Mouse (Mus musculus): Measurements from ENCODE around the gene Krtap19-5. TPM values are rescaled to one million over a fixed set of nuclear protein-coding genes. Genes with fewer than 3 reads are reported as not detected.

The Krtap19-5 gene
- not detected in 2 replicates for polyA plus RNA-seq (2016; fragmentation: Nextera tagmentation; extraction: Ambion mirVana)

DNA sequence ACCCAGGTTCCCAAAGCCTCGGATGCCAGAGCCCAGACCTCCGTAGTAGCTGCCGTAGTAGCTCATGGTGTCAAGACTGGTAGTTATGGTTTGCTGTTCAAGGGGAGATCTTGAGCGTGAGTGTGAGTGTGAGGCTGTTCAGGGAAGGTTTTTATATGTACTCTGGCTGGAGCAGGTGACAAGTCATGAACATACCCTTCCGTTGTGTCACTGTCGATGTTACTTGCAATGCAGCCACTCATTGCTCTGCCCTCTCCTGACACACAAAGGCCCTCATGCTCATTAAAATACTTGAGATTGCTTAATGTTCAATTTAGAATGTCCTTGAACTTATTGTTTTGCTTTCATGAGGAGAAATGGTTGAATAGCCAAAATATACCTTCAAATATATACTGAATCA, at the start of gene Krtap19-5:
Gene Krtap19-5 (minus strand): TSS at position 101 of the 400 bp plus-strand sequence.
- H3K9me3 ChIP-seq, result no peaks in the 10 kb centered on the region
- no peak within 1 kb of the TSS for H3K9ac ChIP-seq
- H3K4me1 ChIP-seq, result no peaks in the 10 kb centered on the region
- no peak within 1 kb of the TSS for H3K4me2 ChIP-seq (replicated peaks)
- WGBS, result 93% methylated on average over 6 of the region's 6 CpGs
- H3K27ac ChIP-seq, result no peak within 1 kb of the TSS
- no peaks in the 10 kb centered on the region for H3K27me3 ChIP-seq
- ATAC-seq (ENCODE audit: insufficient number of reproducible peaks, insufficient read depth, low FRiP score, low TSS enrichment), result no peak
- no peaks in the 10 kb centered on the region for H3K36me3 ChIP-seq
- no peak within 1 kb of the TSS for H3K4me3 ChIP-seq

DNA sequence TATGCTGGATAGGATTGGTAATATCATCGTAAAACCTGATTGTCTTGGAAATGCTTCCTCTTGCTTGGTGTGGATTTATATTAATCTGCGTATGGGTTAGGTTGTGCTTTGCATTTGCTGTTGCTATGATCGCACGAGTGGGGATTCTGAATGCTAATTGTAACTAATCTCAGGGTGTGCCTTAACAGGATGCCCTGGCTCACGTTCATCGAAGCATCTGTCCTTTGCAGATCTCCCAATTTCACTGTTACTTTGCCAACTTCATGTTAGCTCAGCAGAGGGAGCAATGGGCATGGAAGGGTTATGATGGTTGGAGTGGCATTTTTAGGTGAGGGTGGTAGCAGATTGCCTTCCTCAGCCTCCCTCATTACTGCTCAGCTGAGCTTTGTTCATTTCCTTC, 44.8 kb upstream of the Krtap19-5 start:
- H3K4me2 ChIP-seq (replicated peaks), result no peak overlapping the region
- H3K27ac ChIP-seq, result no peak overlapping the region
- 81% methylated on average over 6 of the region's 6 CpGs for WGBS
- H3K9me3 ChIP-seq, result no peaks in the 10 kb centered on the region
- H3K36me3 ChIP-seq, result no peaks in the 10 kb centered on the region
- ATAC-seq (ENCODE audit: insufficient number of reproducible peaks, insufficient read depth, low FRiP score, low TSS enrichment), result no peak
- H3K4me1 ChIP-seq, result no peaks in the 10 kb centered on the region
- H3K9ac ChIP-seq, result no peak overlapping the region
- H3K4me3 ChIP-seq, result no peak overlapping the region
- H3K27me3 ChIP-seq, result no peaks in the 10 kb centered on the region

DNA sequence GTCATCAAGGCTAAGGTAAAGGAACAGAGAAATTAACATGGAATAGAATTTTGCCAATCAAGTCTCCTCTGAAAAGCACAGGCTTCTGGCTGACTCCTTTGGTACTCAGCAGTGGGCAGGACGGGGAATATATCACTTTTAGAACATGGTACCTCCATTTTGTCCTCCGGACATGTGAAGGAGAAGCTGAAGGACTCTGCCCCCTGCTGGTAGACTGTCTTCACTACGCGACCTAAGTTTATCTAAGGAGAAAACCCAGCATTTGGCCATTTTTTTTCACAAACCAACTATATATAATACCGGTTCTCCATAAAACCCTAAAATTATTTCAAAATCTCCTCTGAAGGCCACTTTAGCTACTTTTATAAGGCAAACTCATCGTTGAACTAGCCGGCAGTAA, 42.0 kb upstream of the Krtap19-5 start:
- Histone ChIP-seq H3K27ac (no peak overlapping the region), H3K27me3 (no peaks in the 10 kb centered on the region), H3K4me3 (no peak overlapping the region), H3K36me3 (no peaks in the 10 kb centered on the region), H3K9me3 (no peaks in the 10 kb centered on the region), H3K4me1 (no peaks in the 10 kb centered on the region), H3K9ac (no peak overlapping the region), H3K4me2 (replicated peaks) (no peak overlapping the region)
- WGBS, result 73% methylated on average over 7 of the region's 7 CpGs
- no peak for ATAC-seq (ENCODE audit: insufficient number of reproducible peaks, insufficient read depth, low FRiP score, low TSS enrichment)

DNA sequence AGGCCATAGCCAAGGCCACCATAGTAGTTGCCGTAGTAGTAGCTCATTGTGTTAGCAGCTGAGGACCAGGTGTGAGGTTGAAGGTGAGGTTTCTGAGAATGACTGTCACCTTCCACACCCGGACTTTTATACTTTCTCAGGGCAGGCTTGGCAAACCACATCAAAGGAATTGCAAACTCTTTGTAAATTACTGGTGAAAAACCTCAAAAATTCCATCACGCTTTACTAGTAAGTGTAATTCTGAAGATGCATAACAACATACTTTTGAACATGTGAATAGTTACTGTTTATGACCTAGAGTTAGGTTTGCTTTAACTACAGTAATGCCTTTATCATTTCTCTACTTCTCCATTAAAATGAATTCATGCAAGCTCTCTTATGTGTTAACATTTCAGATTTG, 35.9 kb upstream of the Krtap19-5 start, which contains the start of gene Krtap19-9b:
Gene Krtap19-9b (minus strand): TSS at position 101 of the 400 bp plus-strand sequence.
- H3K4me3 ChIP-seq, result no peak within 1 kb of the TSS
- WGBS, result 87% methylated on average over 3 of the region's 3 CpGs
- no peaks in the 10 kb centered on the region for H3K9me3 ChIP-seq
- H3K9ac ChIP-seq, result no peak within 1 kb of the TSS
- H3K36me3 ChIP-seq, result no peaks in the 10 kb centered on the region
- no peak for ATAC-seq (ENCODE audit: insufficient number of reproducible peaks, insufficient read depth, low FRiP score, low TSS enrichment)
- no peak within 1 kb of the TSS for H3K4me2 ChIP-seq (replicated peaks)
- no peak within 1 kb of the TSS for H3K27ac ChIP-seq
- no peaks in the 10 kb centered on the region for H3K4me1 ChIP-seq
- H3K27me3 ChIP-seq, result no peaks in the 10 kb centered on the region

DNA sequence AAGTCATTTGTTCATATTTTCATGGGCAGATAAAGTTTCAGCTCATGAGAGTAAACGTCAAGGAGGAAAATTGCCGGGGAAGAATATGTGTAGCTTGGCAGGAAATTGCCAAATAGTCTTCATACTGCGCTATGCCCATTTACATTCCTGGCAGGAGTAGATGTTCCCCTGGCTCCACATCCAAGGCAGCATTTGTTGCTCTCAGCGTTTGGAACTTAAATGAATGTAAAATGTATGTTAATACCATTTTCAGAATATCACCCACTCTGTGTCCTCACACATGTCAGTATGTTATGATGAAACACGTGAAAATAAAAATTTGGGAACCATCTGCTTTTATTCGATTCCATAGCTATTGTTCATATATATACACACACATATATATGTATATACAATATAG, 9.4 kb downstream of the Krtap19-5 start:
- Histone ChIP-seq H3K4me1 (no peaks in the 10 kb centered on the region), H3K4me2 (replicated peaks) (no peak overlapping the region), H3K9me3 (no peaks in the 10 kb centered on the region), H3K36me3 (no peaks in the 10 kb centered on the region), H3K4me3 (no peak overlapping the region), H3K27ac (no peak overlapping the region), H3K9ac (no peak overlapping the region), H3K27me3 (no peaks in the 10 kb centered on the region)
- 77% methylated on average over 6 of the region's 6 CpGs for WGBS
- no peak for ATAC-seq (ENCODE audit: insufficient number of reproducible peaks, insufficient read depth, low FRiP score, low TSS enrichment)

DNA sequence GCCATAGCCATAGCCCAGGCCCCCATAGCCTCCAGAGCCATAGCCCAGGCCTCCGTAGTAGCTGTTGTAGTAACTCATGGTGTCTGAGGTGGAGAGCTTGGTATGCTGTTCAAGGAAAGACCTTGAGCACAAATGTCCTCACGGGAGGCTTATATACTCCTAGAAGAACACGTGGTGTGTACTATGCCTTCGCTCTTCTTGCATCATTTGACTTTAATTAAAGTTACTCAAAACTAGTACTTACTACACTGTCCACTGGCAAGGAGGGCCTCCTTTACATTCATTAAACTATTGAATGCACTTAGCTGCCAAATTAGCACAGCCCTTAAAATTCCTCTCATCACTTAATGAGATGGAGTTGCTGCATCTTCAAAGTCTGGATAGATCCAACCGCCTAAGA, 11.3 kb downstream of the Krtap19-5 start, which contains the start of gene Krtap19-4:
Gene Krtap19-4 (minus strand): TSS at position 101 of the 400 bp plus-strand sequence.
- H3K9ac ChIP-seq, result no peak within 1 kb of the TSS
- no peaks in the 10 kb centered on the region for H3K4me1 ChIP-seq
- H3K27me3 ChIP-seq, result no peaks in the 10 kb centered on the region
- H3K4me3 ChIP-seq, result no peak within 1 kb of the TSS
- no peaks in the 10 kb centered on the region for H3K9me3 ChIP-seq
- no peak within 1 kb of the TSS for H3K27ac ChIP-seq
- H3K4me2 ChIP-seq (replicated peaks), result no peak within 1 kb of the TSS
- WGBS, result 89% methylated on average over 5 of the region's 5 CpGs
- no peaks in the 10 kb centered on the region for H3K36me3 ChIP-seq
- ATAC-seq (ENCODE audit: insufficient number of reproducible peaks, insufficient read depth, low FRiP score, low TSS enrichment), result no peak

DNA sequence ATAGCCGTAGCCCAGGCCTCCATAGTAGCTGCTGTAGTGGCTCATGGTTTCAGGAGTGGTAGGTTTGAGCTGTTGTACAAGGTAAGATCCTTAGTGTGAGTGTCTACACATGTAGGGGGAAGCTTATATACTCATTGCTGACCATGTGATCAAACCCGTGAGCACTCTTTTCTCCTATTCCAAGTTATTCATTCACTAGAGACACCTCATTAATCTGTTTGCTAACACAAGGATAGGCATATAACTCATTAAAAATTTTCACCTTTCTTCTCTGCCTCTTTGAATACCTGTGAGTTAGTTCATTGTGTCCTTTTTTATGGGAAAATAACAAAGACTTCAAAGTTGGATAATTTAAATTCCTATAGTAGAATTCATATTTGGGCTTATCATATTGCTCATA, 18.3 kb downstream of the Krtap19-5 start, which contains the start of gene Krtap19-3:
Gene Krtap19-3 (minus strand): TSS at position 101 of the 400 bp plus-strand sequence.
- 94% methylated on average over 2 of the region's 2 CpGs for WGBS
- Histone ChIP-seq H3K9me3 (no peaks in the 10 kb centered on the region), H3K4me1 (no peaks in the 10 kb centered on the region)

DNA sequence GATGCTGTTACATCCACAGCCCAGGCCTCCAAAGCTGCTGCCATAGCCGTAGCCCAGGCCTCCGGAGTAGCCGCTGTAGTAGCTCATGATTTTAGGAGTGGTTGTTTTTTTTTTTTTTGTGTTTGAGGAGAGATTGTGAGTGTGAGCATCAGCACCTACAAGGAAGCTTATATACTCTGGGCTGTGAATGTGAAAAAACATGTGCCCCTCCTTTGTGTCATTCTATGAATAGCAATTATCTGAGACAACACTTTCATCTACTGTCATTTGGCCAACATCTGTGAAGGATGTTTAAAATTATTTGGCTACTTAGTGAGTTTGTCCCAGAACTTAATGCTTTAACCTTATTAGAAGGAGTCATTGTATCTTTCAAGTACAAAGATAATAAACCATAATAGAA, 22.1 kb downstream of the Krtap19-5 start, which contains the start of gene Krtap19-2:
Gene Krtap19-2 (minus strand): TSS at position 101 of the 400 bp plus-strand sequence.
- H3K4me2 ChIP-seq (replicated peaks), result no peak within 1 kb of the TSS
- ATAC-seq (ENCODE audit: insufficient number of reproducible peaks, insufficient read depth, low FRiP score, low TSS enrichment), result no peak
- no peaks in the 10 kb centered on the region for H3K9me3 ChIP-seq
- no peak within 1 kb of the TSS for H3K4me3 ChIP-seq
- H3K36me3 ChIP-seq, result no peaks in the 10 kb centered on the region
- H3K27ac ChIP-seq, result no peak within 1 kb of the TSS
- no peaks in the 10 kb centered on the region for H3K27me3 ChIP-seq
- 90% methylated on average over 3 of the region's 3 CpGs for WGBS
- H3K9ac ChIP-seq, result no peak within 1 kb of the TSS
- H3K4me1 ChIP-seq, result no peaks in the 10 kb centered on the region

More for the DNA sequence above, 18.3 kb downstream of the Krtap19-5 start, which contains the start of gene Krtap19-3:
- Histone ChIP-seq H3K9ac (no peak within 1 kb of the TSS), H3K27ac (no peak within 1 kb of the TSS), H3K4me2 (replicated peaks) (no peak within 1 kb of the TSS), H3K4me3 (no peak within 1 kb of the TSS), H3K27me3 (no peaks in the 10 kb centered on the region), H3K36me3 (no peaks in the 10 kb centered on the region)
- no peak for ATAC-seq (ENCODE audit: insufficient number of reproducible peaks, insufficient read depth, low FRiP score, low TSS enrichment)

DNA sequence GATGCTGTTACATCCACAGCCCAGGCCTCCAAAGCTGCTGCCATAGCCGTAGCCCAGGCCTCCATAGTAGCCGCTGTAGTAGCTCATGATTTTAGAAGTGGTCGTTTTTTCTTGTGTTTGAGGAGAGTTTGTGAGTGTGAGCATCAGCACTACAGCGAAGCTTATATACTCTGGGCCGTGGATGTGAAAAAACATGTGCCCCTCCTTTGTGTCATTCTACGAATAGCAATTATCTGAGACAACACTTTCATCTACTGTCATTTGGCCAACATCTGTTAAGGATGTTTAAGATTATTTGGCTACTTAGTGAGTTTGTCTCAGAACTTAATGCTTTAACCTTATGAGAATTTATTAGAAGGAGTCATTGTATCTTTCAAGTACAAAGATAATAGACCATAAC, 26.9 kb downstream of the Krtap19-5 start, which contains the start of gene Krtap19-1:
Gene Krtap19-1 (minus strand): TSS at position 101 of the 400 bp plus-strand sequence.
- H3K4me2 ChIP-seq (replicated peaks), result no peak within 1 kb of the TSS
- 84% methylated on average over 6 of the region's 6 CpGs for WGBS
- H3K4me1 ChIP-seq, result no peaks in the 10 kb centered on the region
- no peaks in the 10 kb centered on the region for H3K27me3 ChIP-seq
- H3K9ac ChIP-seq, result no peak within 1 kb of the TSS
- no peak within 1 kb of the TSS for H3K27ac ChIP-seq
- H3K4me3 ChIP-seq, result no peak within 1 kb of the TSS
- no peaks in the 10 kb centered on the region for H3K9me3 ChIP-seq
- no peaks in the 10 kb centered on the region for H3K36me3 ChIP-seq
- ATAC-seq (ENCODE audit: insufficient number of reproducible peaks, insufficient read depth, low FRiP score, low TSS enrichment), result no peak

DNA sequence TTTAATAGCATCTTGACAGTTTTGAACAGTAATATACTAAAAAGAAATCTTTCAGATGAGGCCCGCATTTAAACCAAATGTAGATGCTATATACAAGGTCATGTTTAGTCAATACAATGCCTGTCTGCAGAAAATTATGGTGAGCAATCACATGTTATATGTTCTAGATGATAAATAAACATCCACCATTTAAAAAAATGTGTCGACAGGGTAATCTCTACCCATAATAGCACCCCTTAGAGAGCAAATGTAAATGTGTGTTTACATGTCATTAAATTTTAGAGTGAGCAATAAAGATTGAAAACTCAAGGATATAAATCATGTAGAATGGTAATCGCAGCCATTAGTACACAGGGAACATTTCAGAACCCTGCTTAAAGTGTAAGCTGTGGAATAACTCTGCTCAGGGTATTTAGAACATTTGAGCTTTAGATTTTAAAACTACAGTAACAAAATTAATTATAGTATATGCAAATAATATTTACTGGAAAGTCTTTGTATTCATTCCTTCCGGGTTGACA, 31.3 kb downstream of the Krtap19-5 start:
- no peaks in the 10 kb centered on the region for H3K36me3 ChIP-seq
- no peaks in the 10 kb centered on the region for H3K4me1 ChIP-seq
- no peak overlapping the region for H3K27ac ChIP-seq
- H3K4me2 ChIP-seq (replicated peaks), result no peak overlapping the region
- 88% methylated on average over 4 of the region's 4 CpGs for WGBS
- no peaks in the 10 kb centered on the region for H3K27me3 ChIP-seq
- no peak overlapping the region for H3K9ac ChIP-seq
- no peak for ATAC-seq (ENCODE audit: insufficient number of reproducible peaks, insufficient read depth, low FRiP score, low TSS enrichment)
- H3K9me3 ChIP-seq, result no peaks in the 10 kb centered on the region
- no peak overlapping the region for H3K4me3 ChIP-seq

DNA sequence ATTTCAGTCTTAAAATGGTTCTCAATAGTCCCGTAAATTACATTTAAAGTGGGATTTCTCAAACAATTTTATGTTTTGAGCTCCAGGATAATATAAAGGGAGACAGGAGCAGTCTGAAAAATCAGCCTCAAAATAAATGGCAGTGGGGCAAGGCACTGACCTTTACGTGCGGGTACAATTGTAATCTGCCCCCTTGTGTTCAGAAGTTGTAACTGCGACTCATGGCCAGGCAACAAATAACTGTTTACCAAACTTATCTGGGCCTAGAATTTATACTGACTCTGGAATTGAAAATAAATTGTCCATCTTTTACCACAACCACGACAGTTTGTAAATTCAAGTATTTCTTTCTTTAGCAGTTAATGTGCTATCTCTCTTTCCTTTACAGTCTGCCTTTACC, 44.8 kb downstream of the Krtap19-5 start:
- H3K4me2 ChIP-seq (replicated peaks), result no peak overlapping the region
- H3K27ac ChIP-seq, result no peak overlapping the region
- H3K9me3 ChIP-seq, result no peaks in the 10 kb centered on the region
- no peaks in the 10 kb centered on the region for H3K4me1 ChIP-seq
- no peaks in the 10 kb centered on the region for H3K36me3 ChIP-seq
- no peak overlapping the region for H3K9ac ChIP-seq
- WGBS, result 11% methylated on average over 5 of the region's 5 CpGs
- H3K27me3 ChIP-seq, result no peaks in the 10 kb centered on the region
- H3K4me3 ChIP-seq, result no peak overlapping the region
- no peak for ATAC-seq (ENCODE audit: insufficient number of reproducible peaks, insufficient read depth, low FRiP score, low TSS enrichment)

DNA sequence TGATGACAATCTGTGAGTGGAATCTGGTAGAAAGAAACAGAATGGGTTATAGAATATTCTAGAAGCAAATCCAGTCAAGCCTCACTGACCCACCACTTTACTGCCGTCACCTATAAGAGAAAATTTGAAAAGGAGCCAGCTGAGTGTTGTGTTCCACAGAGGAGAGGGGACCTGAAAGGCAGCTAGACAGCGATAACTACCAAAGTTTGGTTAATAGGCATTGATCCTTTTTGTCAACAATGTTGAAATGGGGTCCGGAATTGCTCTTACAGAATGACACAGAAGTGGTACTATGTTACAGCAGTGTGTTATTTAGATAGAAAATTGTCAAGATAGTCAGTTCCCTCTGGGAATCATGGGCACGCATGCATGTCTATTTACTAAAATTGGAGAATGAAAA, 47.7 kb downstream of the Krtap19-5 start:
- Histone ChIP-seq H3K9ac (no peak overlapping the region), H3K27me3 (no peaks in the 10 kb centered on the region), H3K9me3 (no peaks in the 10 kb centered on the region), H3K4me3 (no peak overlapping the region), H3K4me1 (no peaks in the 10 kb centered on the region), H3K36me3 (no peaks in the 10 kb centered on the region), H3K4me2 (replicated peaks) (no peak overlapping the region), H3K27ac (no peak overlapping the region)
- ATAC-seq (ENCODE audit: insufficient number of reproducible peaks, insufficient read depth, low FRiP score, low TSS enrichment), result no peak
- WGBS, result 80% methylated on average over 4 of the region's 4 CpGs

Measured in embryonic facial prominence, embryonic 12.5 days (tissue).